Mouse (Mus musculus): ENCODE results near the gene Fibcd1. TPM values are rescaled to one million over a fixed set of nuclear protein-coding genes. Genes with fewer than 3 reads are reported as not detected.

The Fibcd1 gene
- polyA plus RNA-seq, 1 experiment from 2014 or later, result 4.3 TPM

DNA sequence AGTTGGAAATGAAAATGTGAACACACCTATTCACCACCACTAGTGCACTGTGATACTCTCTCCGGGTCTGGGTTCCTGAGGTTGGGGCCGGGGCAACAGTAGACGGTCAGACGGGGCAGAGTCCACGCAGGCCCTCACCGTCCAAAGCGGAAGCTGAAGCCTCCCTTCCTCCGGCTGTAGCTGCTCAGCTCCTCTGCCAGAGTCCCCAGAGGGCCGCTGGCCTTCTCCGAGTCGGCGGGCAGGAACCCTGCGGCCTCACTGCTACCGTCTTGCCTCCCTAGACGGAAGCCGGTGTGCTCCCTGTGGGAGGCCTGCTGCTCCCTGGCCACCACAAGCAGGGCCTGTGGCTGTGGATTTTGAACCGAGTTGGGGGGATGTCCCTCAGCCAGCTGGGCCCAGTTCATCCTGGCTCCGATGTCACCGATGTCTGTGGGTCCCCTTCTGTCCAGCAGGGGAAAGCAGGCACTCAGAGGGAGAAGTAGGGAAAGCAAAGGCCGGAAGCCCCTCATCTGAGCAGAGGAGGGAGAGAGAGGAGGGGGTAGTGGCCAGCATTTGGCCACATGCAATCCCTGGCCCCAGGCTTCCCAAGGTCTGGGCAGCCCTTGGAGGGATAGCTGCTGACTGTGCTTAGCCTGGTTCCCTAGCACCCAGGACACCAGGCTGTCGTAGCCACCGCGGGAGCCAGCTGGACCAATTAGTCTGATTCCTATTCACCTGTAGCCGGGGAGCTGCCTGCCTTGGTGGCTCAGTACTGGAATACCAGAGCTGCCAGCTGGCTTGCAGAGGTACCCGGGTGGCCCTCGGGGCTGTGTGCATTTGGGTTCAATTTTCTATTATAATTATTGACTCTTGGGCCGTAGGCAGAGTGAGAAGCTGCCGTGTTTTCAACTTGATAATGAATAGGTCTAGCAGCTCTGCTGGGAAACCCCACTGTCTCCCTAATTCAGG, 37.1 kb downstream of the Fibcd1 start:
- Histone ChIP-seq H3K36me3 (ENCODE audit: control insufficient read depth, insufficient read depth, low read length) (no peaks in the 10 kb centered on the region), H3K27ac (ENCODE audit: low read depth, low read length) (no peak overlapping the region), H3K9ac (replicated peaks; ENCODE audit: low read depth, low read length) (no peak overlapping the region), H3K9me3 (ENCODE audit: control insufficient read depth, low read length) (no peaks in the 10 kb centered on the region), H3K27me3 (ENCODE audit: control insufficient read depth, insufficient read depth, low read length) (no peaks in the 10 kb centered on the region), H3K4me3 (ENCODE audit: low read depth, low read length) (no peak overlapping the region), H3K4me2 (ENCODE audit: low read depth, low read length) (no peak overlapping the region), H3K4me1 (ENCODE audit: control insufficient read depth, insufficient read depth, low read length) (peaks cover 42% of the 10 kb centered on the region)
- 34% methylated on average over 28 of the region's 28 CpGs for WGBS
- ATAC-seq (ENCODE audit: low read depth), result 0 out of 2 replicates have a peak, but pooled peaks have one; percentile 18

DNA sequence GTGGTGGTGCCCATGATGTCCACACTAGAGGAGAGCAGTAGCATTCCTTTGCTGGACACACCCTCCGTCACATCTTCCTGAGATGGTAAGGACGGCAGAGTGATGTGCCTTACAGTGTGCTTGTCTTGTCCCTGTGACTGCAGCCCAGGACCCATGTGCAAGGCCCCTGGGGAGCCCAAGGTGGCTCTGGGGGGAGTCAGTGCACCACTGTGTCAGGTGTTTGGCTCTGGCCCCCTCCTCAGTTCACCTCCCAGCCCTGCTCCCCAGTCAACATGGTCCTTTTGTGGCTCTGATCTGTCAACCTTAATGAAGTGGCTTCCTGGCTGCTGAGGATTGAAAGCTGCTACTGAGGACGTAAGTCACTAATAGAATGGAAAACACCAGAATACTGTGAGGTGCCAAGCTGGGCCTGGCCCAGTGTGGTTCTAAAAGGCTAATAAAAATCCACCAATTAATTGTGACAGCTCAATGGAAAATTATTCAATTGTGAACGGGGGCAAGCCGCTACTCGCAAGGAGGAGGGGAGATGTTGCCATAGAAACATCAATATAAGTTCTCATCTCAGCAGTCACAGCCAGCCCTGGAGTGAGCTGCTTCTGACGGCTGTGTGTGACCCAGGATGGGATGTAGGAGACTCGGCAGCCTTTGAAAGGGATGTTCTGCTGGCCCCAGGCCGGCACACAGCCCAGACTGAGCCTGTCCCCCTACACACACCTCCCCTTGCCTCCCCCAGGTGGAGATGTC, 39.0 kb downstream of the Fibcd1 start:
- Histone ChIP-seq H3K4me1 (ENCODE audit: control insufficient read depth, insufficient read depth, low read length) (peaks cover 42% of the 10 kb centered on the region), H3K9me3 (ENCODE audit: control insufficient read depth, low read length) (no peaks in the 10 kb centered on the region), H3K36me3 (ENCODE audit: control insufficient read depth, insufficient read depth, low read length) (0 out of 2 replicates have a peak, but pooled peaks cover 9% of the 10 kb centered on the region), H3K4me2 (ENCODE audit: low read depth, low read length) (no peak overlapping the region), H3K9ac (replicated peaks; ENCODE audit: low read depth, low read length) (0 out of 2 replicates have a peak overlapping the region, but pooled peaks have one; percentile 2), H3K4me3 (ENCODE audit: low read depth, low read length) (no peak overlapping the region), H3K27ac (ENCODE audit: low read depth, low read length) (peak overlapping the region; percentile 55; the same call in 1 of the 2 replicates), H3K27me3 (ENCODE audit: control insufficient read depth, insufficient read depth, low read length) (no peaks in the 10 kb centered on the region)
- peak; percentile 62 for ATAC-seq (ENCODE audit: low read depth)
- WGBS, result 19% methylated on average over 9 of the region's 9 CpGs

DNA sequence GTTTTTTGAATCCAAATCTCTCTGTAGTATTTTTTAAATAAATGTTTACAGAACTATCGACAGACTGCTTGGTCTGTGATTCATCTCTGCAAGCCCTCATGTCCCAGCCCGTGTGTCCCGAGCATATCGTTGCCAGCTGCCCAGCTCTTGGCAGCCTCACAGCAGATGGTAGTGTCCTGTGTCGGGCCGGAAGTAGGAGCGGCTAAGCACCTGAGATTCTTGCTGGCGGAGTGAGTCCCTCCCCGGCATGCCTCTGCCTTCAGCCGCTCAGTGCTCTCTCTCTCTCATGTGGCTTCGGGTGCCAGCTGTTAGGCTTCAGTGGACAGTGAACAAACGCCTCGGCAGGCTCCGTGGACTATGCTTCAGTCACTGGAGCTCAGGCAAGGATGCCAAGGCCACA, 42.3 kb downstream of the Fibcd1 start:
- Histone ChIP-seq H3K36me3 (ENCODE audit: control insufficient read depth, insufficient read depth, low read length) (peaks cover 37% of the 10 kb centered on the region), H3K4me1 (ENCODE audit: control insufficient read depth, insufficient read depth, low read length) (peaks cover 24% of the 10 kb centered on the region), H3K9ac (replicated peaks; ENCODE audit: low read depth, low read length) (no peak overlapping the region), H3K27me3 (ENCODE audit: control insufficient read depth, insufficient read depth, low read length) (no peaks in the 10 kb centered on the region), H3K4me2 (ENCODE audit: low read depth, low read length) (no peak overlapping the region), H3K9me3 (ENCODE audit: control insufficient read depth, low read length) (no peaks in the 10 kb centered on the region), H3K27ac (ENCODE audit: low read depth, low read length) (no peak overlapping the region), H3K4me3 (ENCODE audit: low read depth, low read length) (no peak overlapping the region)
- WGBS, result 83% methylated on average over 14 of the region's 14 CpGs
- ATAC-seq (ENCODE audit: low read depth), result no peak

DNA sequence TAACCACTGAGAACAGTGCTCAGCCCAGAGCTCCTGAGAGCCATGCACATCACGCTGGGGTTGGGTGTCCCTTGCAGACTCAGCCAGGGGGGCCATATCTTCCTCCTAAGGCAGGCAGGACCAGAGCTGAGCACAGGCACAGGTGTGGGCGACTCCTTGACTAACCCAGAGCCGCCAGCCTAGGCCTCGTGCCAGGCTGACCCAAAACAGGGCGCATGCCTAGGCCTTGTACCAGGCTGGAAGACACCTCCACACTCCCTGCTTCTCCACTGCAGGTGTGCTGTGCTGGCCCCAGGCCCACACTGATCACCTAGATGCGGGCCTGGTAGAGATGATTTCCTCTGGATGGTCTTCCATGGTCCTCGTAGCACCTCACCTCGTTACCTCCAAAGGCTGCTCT, 43.0 kb downstream of the Fibcd1 start:
- H3K9me3 ChIP-seq (ENCODE audit: control insufficient read depth, low read length), result no peaks in the 10 kb centered on the region
- no peaks in the 10 kb centered on the region for H3K27me3 ChIP-seq (ENCODE audit: control insufficient read depth, insufficient read depth, low read length)
- H3K36me3 ChIP-seq (ENCODE audit: control insufficient read depth, insufficient read depth, low read length), result peaks cover 44% of the 10 kb centered on the region
- H3K4me1 ChIP-seq (ENCODE audit: control insufficient read depth, insufficient read depth, low read length), result peaks cover 18% of the 10 kb centered on the region
- no peak overlapping the region for H3K4me3 ChIP-seq (ENCODE audit: low read depth, low read length)
- no peak overlapping the region for H3K4me2 ChIP-seq (ENCODE audit: low read depth, low read length)
- WGBS, result 98% methylated on average over 8 of the region's 8 CpGs
- H3K27ac ChIP-seq (ENCODE audit: low read depth, low read length), result no peak overlapping the region
- no peak overlapping the region for H3K9ac ChIP-seq (replicated peaks; ENCODE audit: low read depth, low read length)
- ATAC-seq (ENCODE audit: low read depth), result no peak

DNA sequence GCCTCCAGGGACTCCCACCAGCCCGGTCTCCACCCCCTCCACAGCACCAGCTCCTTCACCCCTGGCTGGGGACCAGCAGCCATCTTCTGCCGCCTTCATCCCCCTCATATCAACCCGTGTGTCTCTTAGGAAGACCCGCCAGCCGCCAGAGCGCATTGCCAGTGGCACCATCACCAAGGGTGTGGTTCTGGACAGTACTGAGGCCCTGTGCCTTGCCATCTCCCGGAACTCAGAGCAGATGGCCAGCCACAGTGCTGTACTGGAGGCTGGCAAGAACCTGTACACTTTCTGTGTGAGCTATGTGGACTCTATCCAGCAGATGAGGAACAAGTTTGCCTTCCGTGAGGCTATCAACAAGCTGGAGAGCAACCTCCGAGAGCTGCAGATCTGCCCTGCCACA, 44.4 kb downstream of the Fibcd1 start:
- no peak overlapping the region for H3K4me2 ChIP-seq (ENCODE audit: low read depth, low read length)
- H3K9ac ChIP-seq (replicated peaks; ENCODE audit: low read depth, low read length), result no peak overlapping the region
- WGBS, result 89% methylated on average over 9 of the region's 9 CpGs
- no peak overlapping the region for H3K4me3 ChIP-seq (ENCODE audit: low read depth, low read length)
- H3K4me1 ChIP-seq (ENCODE audit: control insufficient read depth, insufficient read depth, low read length), result peaks cover 5% of the 10 kb centered on the region; the same call in 1 of the 2 replicates
- no peaks in the 10 kb centered on the region for H3K27me3 ChIP-seq (ENCODE audit: control insufficient read depth, insufficient read depth, low read length)
- ATAC-seq (ENCODE audit: low read depth), result no peak
- peaks cover 56% of the 10 kb centered on the region for H3K36me3 ChIP-seq (ENCODE audit: control insufficient read depth, insufficient read depth, low read length)
- H3K27ac ChIP-seq (ENCODE audit: low read depth, low read length), result no peak overlapping the region
- H3K9me3 ChIP-seq (ENCODE audit: control insufficient read depth, low read length), result no peaks in the 10 kb centered on the region

DNA sequence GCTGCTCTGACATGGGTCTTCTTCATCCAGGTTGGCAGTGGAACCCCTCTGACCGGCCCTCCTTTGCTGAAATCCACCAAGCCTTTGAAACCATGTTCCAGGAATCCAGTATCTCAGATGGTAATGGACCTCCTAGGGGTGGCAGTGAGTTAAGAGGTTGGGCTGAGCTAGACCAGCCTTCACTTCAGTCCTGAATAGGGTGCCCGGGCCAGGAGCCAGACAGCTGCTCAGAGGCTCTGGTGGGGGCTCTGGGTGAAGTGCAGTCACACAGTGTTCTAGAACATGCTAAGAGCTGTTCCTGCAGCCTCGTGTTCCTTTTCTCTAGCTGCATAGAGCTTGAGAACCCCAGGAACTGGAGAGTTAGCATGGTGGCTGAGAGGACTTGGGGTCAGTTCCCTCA, 48.9 kb downstream of the Fibcd1 start:
- Histone ChIP-seq H3K27me3 (ENCODE audit: control insufficient read depth, insufficient read depth, low read length) (no peaks in the 10 kb centered on the region), H3K4me1 (ENCODE audit: control insufficient read depth, insufficient read depth, low read length) (no peaks in the 10 kb centered on the region), H3K4me2 (ENCODE audit: low read depth, low read length) (no peak overlapping the region), H3K36me3 (ENCODE audit: control insufficient read depth, insufficient read depth, low read length) (peaks cover 60% of the 10 kb centered on the region), H3K9ac (replicated peaks; ENCODE audit: low read depth, low read length) (no peak overlapping the region), H3K9me3 (ENCODE audit: control insufficient read depth, low read length) (no peaks in the 10 kb centered on the region), H3K27ac (ENCODE audit: low read depth, low read length) (no peak overlapping the region), H3K4me3 (ENCODE audit: low read depth, low read length) (no peak overlapping the region)
- ATAC-seq (ENCODE audit: low read depth), result no peak
- WGBS, result 98% methylated on average over 3 of the region's 3 CpGs

DNA sequence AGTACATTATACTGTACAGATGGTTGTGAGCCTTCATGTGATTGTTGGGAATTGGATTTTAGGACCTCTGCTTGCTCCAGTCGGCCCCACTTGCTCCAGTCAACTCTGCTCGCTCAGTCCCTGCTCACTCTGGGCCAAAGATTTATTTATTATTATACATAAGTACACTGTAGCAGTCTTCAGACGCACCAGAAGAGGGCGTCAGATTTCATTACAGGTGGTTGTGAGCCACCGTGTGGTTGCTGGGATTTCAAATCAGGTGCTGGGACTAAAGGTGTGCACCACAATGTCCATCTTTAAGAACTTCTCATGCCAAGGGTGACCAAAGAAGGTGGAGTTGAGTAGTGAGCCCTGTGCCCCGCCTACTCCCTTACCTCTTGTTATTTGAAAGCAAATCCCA, 53.2 kb downstream of the Fibcd1 start:
- no peak overlapping the region for H3K27ac ChIP-seq (ENCODE audit: low read depth, low read length)

DNA sequence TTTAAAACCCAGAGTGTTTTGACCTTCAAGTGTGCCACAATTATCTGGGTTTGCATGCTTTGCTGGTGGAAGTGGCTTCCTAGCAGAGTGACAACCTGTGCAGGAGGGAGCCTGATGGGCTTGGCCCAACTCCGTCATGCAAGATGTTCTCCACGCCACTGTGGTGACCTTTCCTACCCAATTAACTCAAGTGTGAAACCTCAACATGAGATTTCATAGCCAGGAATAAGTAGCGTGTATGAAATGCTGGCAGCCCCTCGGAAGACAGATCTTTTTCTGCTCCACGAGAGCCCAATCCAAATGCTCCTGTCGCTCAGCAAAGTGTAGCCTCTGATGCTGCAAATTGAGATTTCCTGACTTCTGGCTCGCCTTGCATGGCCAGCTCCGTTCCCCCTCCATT, 54.5 kb downstream of the Fibcd1 start:
- no peaks in the 10 kb centered on the region for H3K27me3 ChIP-seq (ENCODE audit: control insufficient read depth, insufficient read depth, low read length)
- no peak for ATAC-seq (ENCODE audit: low read depth)
- WGBS, result 89% methylated on average over 8 of the region's 8 CpGs
- H3K9ac ChIP-seq (replicated peaks; ENCODE audit: low read depth, low read length), result no peak overlapping the region
- no peak overlapping the region for H3K27ac ChIP-seq (ENCODE audit: low read depth, low read length)
- peaks cover 3% of the 10 kb centered on the region; the same call in 1 of the 2 replicates for H3K4me1 ChIP-seq (ENCODE audit: control insufficient read depth, insufficient read depth, low read length)
- peaks cover 28% of the 10 kb centered on the region; the same call in 1 of the 2 replicates for H3K36me3 ChIP-seq (ENCODE audit: control insufficient read depth, insufficient read depth, low read length)
- no peaks in the 10 kb centered on the region for H3K9me3 ChIP-seq (ENCODE audit: control insufficient read depth, low read length)
- H3K4me2 ChIP-seq (ENCODE audit: low read depth, low read length), result no peak overlapping the region
- H3K4me3 ChIP-seq (ENCODE audit: low read depth, low read length), result no peak overlapping the region

More for the DNA sequence above, 53.2 kb downstream of the Fibcd1 start:
- H3K9ac ChIP-seq (replicated peaks; ENCODE audit: low read depth, low read length), result no peak overlapping the region
- peaks cover 39% of the 10 kb centered on the region for H3K36me3 ChIP-seq (ENCODE audit: control insufficient read depth, insufficient read depth, low read length)
- H3K4me2 ChIP-seq (ENCODE audit: low read depth, low read length), result no peak overlapping the region
- no peak overlapping the region for H3K4me3 ChIP-seq (ENCODE audit: low read depth, low read length)
- WGBS, result 86% methylated on average over 6 of the region's 6 CpGs
- no peaks in the 10 kb centered on the region for H3K9me3 ChIP-seq (ENCODE audit: control insufficient read depth, low read length)
- no peaks in the 10 kb centered on the region for H3K27me3 ChIP-seq (ENCODE audit: control insufficient read depth, insufficient read depth, low read length)
- H3K4me1 ChIP-seq (ENCODE audit: control insufficient read depth, insufficient read depth, low read length), result no peaks in the 10 kb centered on the region
- no peak for ATAC-seq (ENCODE audit: low read depth)
